In the genomic region with DNA sequence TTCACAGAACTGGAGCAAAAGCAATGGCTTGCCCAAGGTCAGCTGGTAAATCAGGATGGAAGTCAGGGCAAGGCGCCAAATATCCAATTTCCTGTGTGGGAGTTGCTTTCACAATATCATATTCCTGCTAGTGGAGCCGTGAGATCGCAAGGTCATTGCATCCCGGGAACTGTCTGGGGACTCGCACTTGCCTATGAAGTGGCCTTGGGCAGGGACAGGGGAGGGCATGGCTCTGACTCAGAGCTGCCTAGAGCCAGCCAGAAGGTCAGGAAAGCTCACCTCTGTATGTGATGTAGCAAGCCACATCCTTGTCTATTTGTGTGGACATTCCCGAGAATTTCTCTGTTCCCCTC, we compare ENCODE assay signal across 11 mouse cellular contexts. TPM values are rescaled to one million over a fixed set of nuclear protein-coding genes. Genes with fewer than 3 reads are reported as not detected.
DNase-seq lines count a peak whose midpoint lies in the region; ATAC-seq and TF ChIP-seq lines count a peak whose summit lies in the region.
"Had no signal": no experiment of that assay in that cellular context is flagged by ENCODE, and none has a peak within 500 bp of the region (broad histone marks: within the 10 kb centered on the region; RNA-seq: fewer than 3 reads in every experiment).

No protein-coding gene starts in this region.

- peak; percentile 60 for DNase-seq in kidney, adult 18-20 months
- peak; percentile 86 for DNase-seq in lung, embryonic 14.5 days
- DNase-seq in layer of hippocampus, adult 18-20 months (ENCODE audit: low spot score in 2 of 2): no peak
- no peak for DNase-seq in layer of hippocampus, postnatal 14 days (ENCODE audit: low spot score in 2 of 2)
- DNase-seq in forebrain, embryonic 14.5 days (ENCODE audit: low spot score): no peak

- ATAC-seq in intestine, embryonic 15.5 days: peak; percentile 45; the same call in 1 of the 2 replicates
- ATAC-seq in intestine, postnatal 0 days: no peak
- peak; percentile 55; the same call in 1 of the 2 replicates for ATAC-seq in embryonic facial prominence, embryonic 12.5 days (ENCODE audit: insufficient number of reproducible peaks, insufficient read depth, low FRiP score, low TSS enrichment)
- peak; percentile 80; the same call in 1 of the 2 replicates for ATAC-seq in lung, embryonic 14.5 days (ENCODE audit: insufficient read depth)
- no peak for ATAC-seq in forebrain, embryonic 14.5 days

- no peak overlapping the region; the same call in 1 of the 2 replicates for H3K4me2 ChIP-seq in intestine, embryonic 15.5 days (replicated peaks)
- no peak overlapping the region for H3K4me2 ChIP-seq in intestine, postnatal 0 days (replicated peaks; ENCODE audit: low read depth)
- H3K4me2 ChIP-seq in embryonic facial prominence, embryonic 12.5 days (replicated peaks): no peak overlapping the region
- H3K4me2 ChIP-seq in lung, embryonic 14.5 days: no peak overlapping the region
- no peak overlapping the region for H3K4me2 ChIP-seq in forebrain, embryonic 14.5 days (ENCODE audit: low read length)
- H3K4me2 ChIP-seq: embryonic facial prominence, embryonic 15.5 days; neural tube, embryonic 13.5 days had no signal

- no peaks in the 10 kb centered on the region for H3K36me3 ChIP-seq in intestine, embryonic 15.5 days
- no peaks in the 10 kb centered on the region for H3K36me3 ChIP-seq in intestine, postnatal 0 days (ENCODE audit: control insufficient read depth, insufficient read depth)
- no peaks in the 10 kb centered on the region for H3K36me3 ChIP-seq in embryonic facial prominence, embryonic 12.5 days
- H3K36me3 ChIP-seq in lung, embryonic 14.5 days (ENCODE audit: insufficient read depth): no peaks in the 10 kb centered on the region
- no peaks in the 10 kb centered on the region for H3K36me3 ChIP-seq in forebrain, embryonic 14.5 days (ENCODE audit: control insufficient read depth, insufficient read depth, low read length)
- H3K36me3 ChIP-seq: embryonic facial prominence, embryonic 15.5 days; neural tube, embryonic 13.5 days had no signal

- H3K4me1 ChIP-seq in intestine, embryonic 15.5 days (replicated peaks): 0 out of 2 replicates have a peak, but pooled peaks cover 5% of the 10 kb centered on the region
- H3K4me1 ChIP-seq in intestine, postnatal 0 days (replicated peaks; ENCODE audit: control insufficient read depth, insufficient read depth, low read length): no peaks in the 10 kb centered on the region
- H3K4me1 ChIP-seq in embryonic facial prominence, embryonic 12.5 days: peaks cover 10% of the 10 kb centered on the region; the same call in 1 of the 2 replicates
- peaks cover 13% of the 10 kb centered on the region; the same call in 1 of the 2 replicates for H3K4me1 ChIP-seq in lung, embryonic 14.5 days (ENCODE audit: insufficient read depth)
- peaks cover 4% of the 10 kb centered on the region; the same call in 1 of the 2 replicates for H3K4me1 ChIP-seq in forebrain, embryonic 14.5 days (ENCODE audit: control insufficient read depth, insufficient read depth, low read length)
- H3K4me1 ChIP-seq: embryonic facial prominence, embryonic 15.5 days; neural tube, embryonic 13.5 days had no signal

- no peak overlapping the region for H3K4me3 ChIP-seq in intestine, embryonic 15.5 days (replicated peaks)
- H3K4me3 ChIP-seq in intestine, postnatal 0 days (ENCODE audit: low read depth, low read length): no peak overlapping the region
- H3K4me3 ChIP-seq in embryonic facial prominence, embryonic 12.5 days: no peak overlapping the region
- no peak overlapping the region for H3K4me3 ChIP-seq in lung, embryonic 14.5 days (ENCODE audit: low read depth, low read length)
- H3K4me3 ChIP-seq in forebrain, embryonic 14.5 days (ENCODE audit: low read depth, low read length): no peak overlapping the region
- H3K4me3 ChIP-seq: embryonic facial prominence, embryonic 15.5 days; neural tube, embryonic 13.5 days had no signal

- TF ChIP-seq CTCF in intestine, postnatal 0 days (IDR thresholded peaks at IDR 0.05; ENCODE audit: low read depth): no peak
- no peak for TF ChIP-seq CTCF in lung, embryonic 14.5 days (IDR thresholded peaks at IDR 0.05; ENCODE audit: low read depth)

- H3K27ac ChIP-seq in intestine, embryonic 15.5 days: no peak overlapping the region
- no peak overlapping the region for H3K27ac ChIP-seq in intestine, postnatal 0 days (ENCODE audit: low read depth, low read length)
- peak overlapping the region; percentile 46; the same call in 1 of the 2 replicates for H3K27ac ChIP-seq in embryonic facial prominence, embryonic 12.5 days
- H3K27ac ChIP-seq in lung, embryonic 14.5 days (ENCODE audit: low read depth): 0 out of 2 replicates have a peak overlapping the region, but pooled peaks have one; percentile 12
- H3K27ac ChIP-seq in forebrain, embryonic 14.5 days (ENCODE audit: low read depth, low read length): no peak overlapping the region
- H3K27ac ChIP-seq: embryonic facial prominence, embryonic 15.5 days; neural tube, embryonic 13.5 days had no signal

- no peaks in the 10 kb centered on the region for H3K9me3 ChIP-seq in intestine, embryonic 15.5 days
- H3K9me3 ChIP-seq in intestine, postnatal 0 days (ENCODE audit: control insufficient read depth): no peaks in the 10 kb centered on the region
- H3K9me3 ChIP-seq in embryonic facial prominence, embryonic 12.5 days: no peaks in the 10 kb centered on the region
- no peaks in the 10 kb centered on the region for H3K9me3 ChIP-seq in lung, embryonic 14.5 days (ENCODE audit: low read depth, low read length)
- H3K9me3 ChIP-seq in forebrain, embryonic 14.5 days (replicated peaks; ENCODE audit: control insufficient read depth, low read length): no peaks in the 10 kb centered on the region
- H3K9me3 ChIP-seq: embryonic facial prominence, embryonic 15.5 days; neural tube, embryonic 13.5 days had no signal

- no peak overlapping the region for H3K9ac ChIP-seq in intestine, embryonic 15.5 days
- H3K9ac ChIP-seq in intestine, postnatal 0 days (ENCODE audit: low read depth, low read length): no peak overlapping the region
- H3K9ac ChIP-seq in embryonic facial prominence, embryonic 12.5 days: no peak overlapping the region
- no peak overlapping the region for H3K9ac ChIP-seq in lung, embryonic 14.5 days
- H3K9ac ChIP-seq in forebrain, embryonic 14.5 days (ENCODE audit: low read length): no peak overlapping the region
- H3K9ac ChIP-seq: embryonic facial prominence, embryonic 15.5 days; neural tube, embryonic 13.5 days had no signal

- H3K27me3 ChIP-seq in intestine, embryonic 15.5 days (replicated peaks): no peaks in the 10 kb centered on the region
- H3K27me3 ChIP-seq in intestine, postnatal 0 days (replicated peaks; ENCODE audit: control insufficient read depth, insufficient read depth, low read length): no peaks in the 10 kb centered on the region
- no peaks in the 10 kb centered on the region for H3K27me3 ChIP-seq in embryonic facial prominence, embryonic 12.5 days
- H3K27me3 ChIP-seq in lung, embryonic 14.5 days (ENCODE audit: insufficient read depth, low read length): no peaks in the 10 kb centered on the region
- no peaks in the 10 kb centered on the region for H3K27me3 ChIP-seq in forebrain, embryonic 14.5 days (replicated peaks; ENCODE audit: control insufficient read depth, insufficient read depth, low read length)
- H3K27me3 ChIP-seq: embryonic facial prominence, embryonic 15.5 days; neural tube, embryonic 13.5 days had no signal

- 43% methylated on average over 6 of the region's 6 CpGs for WGBS in intestine, embryonic 15.5 days
- WGBS in intestine, postnatal 0 days: 47% methylated on average over 6 of the region's 6 CpGs
- 35% methylated on average over 6 of the region's 6 CpGs for WGBS in embryonic facial prominence, embryonic 12.5 days
- WGBS in lung, embryonic 14.5 days: 27% methylated on average over 6 of the region's 6 CpGs
- WGBS in forebrain, embryonic 14.5 days: 68% methylated on average over 6 of the region's 6 CpGs

RNA-seq across cellular contexts. Expression of a gene that starts 49.2 kb away (rescaled TPM):
- polyA plus RNA-seq in intestine, embryonic 15.5 days (2015; fragmentation: Nextera tagmentation; extraction: Ambion mirVana): not detected in 2 replicates
- not detected in 2 replicates for polyA plus RNA-seq in intestine, postnatal 0 days (2015; fragmentation: Nextera tagmentation; extraction: Ambion mirVana)
- polyA plus RNA-seq in embryonic facial prominence, embryonic 12.5 days (2016; fragmentation: Nextera tagmentation; extraction: Ambion mirVana): not detected in 2 replicates
- polyA plus RNA-seq in lung, embryonic 14.5 days (2014; fragmentation: Nextera tagmentation; extraction: Ambion mirVana): not detected in 2 replicates
- total RNA-seq in layer of hippocampus, adult 18-20 months (2021): not detected
- total RNA-seq in layer of hippocampus, postnatal 14 days (2021): not detected
- not detected in 2 replicates for polyA plus RNA-seq in forebrain, embryonic 14.5 days (2014; fragmentation: Nextera tagmentation; extraction: Ambion mirVana)
- total RNA-seq: ES-E14 had no signal
- polyA plus RNA-seq: neural tube, embryonic 13.5 days had no signal

Comparison
In these comparisons a context has a peak if more than half of its experiments do, and no peak if none do; other contexts are left out.
1. ATAC-seq: peak in intestine, embryonic 15.5 days (single experiment), embryonic facial prominence, embryonic 12.5 days (single experiment) and lung, embryonic 14.5 days (single experiment); none in intestine, postnatal 0 days (single experiment) and forebrain, embryonic 14.5 days (single experiment).
2. H3K27ac ChIP-seq: peak in embryonic facial prominence, embryonic 12.5 days (single experiment) and lung, embryonic 14.5 days (single experiment); none in intestine, embryonic 15.5 days (single experiment), intestine, postnatal 0 days (single experiment) and forebrain, embryonic 14.5 days (single experiment).
3. DNase-seq: peak in kidney, adult 18-20 months (single experiment) and lung, embryonic 14.5 days (single experiment); none in layer of hippocampus, adult 18-20 months (0 of 2), layer of hippocampus, postnatal 14 days (0 of 2) and forebrain, embryonic 14.5 days (single experiment).